Mouse (Mus musculus): ENCODE results near the gene Emilin3.

DNA sequence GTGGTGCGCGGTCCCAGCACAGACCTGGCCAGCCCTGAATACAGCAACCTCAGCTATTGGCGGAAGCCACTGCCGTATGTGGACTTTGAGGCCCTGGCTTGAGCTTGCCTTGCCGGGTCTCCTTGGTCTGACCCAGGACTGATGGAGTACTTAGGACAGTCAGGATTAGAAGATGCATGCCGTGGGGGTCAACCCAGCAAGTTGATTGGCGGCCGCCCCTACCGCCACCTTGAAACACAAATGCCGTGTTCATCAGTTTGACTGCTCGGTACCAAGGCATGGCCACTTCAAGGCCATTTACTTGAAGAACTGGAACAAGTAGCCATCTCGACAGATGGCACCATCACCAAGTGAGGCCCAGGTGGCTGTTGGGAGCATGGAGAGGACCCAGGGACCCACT, 6.8 kb downstream of the Emilin3 start:
- TF ChIP-seq GATA1 (IDR thresholded peaks at IDR 0.05; ENCODE audit: borderline replicate concordance, low read length) (no peak), FLI1 (IDR thresholded peaks at IDR 0.05; ENCODE audit: low read length) (no peak)
